9 mouse cellular contexts compared by ENCODE assay signal in the genomic region with DNA sequence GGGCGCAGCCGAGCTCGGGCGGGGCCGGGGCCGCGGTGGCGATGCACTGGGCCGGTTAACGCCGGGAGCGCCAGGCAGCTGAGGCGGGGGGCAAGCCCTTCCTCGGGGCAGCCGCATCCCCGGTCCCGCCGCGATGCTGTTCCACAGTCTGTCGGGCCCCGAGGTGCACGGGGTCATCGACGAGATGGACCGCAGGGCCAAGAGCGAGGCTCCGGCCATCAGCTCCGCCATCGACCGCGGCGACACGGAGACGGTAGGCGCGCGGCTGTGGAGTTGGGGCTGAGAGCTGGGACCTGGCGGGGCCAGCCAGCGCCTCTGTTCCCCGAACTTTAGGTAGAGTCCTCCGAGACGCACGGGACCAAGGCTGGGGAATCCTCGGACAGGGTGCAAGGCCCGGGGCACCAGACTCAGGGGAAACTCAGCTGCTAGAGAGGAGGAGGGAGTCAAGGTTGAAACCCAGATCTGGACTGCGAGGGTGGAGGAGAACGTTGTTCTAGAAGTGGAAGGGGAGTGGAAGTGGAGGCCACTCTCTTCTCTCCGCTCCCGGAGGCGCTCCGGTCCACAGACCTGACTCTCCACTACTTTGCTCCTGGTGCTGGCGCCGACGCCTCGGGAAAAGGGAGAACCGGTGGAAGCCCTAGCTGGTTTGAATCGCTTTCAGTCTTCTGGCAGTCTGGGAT. TPM values are rescaled to one million over a fixed set of nuclear protein-coding genes. Genes with fewer than 3 reads are reported as not detected.
DNase-seq lines count a peak whose midpoint lies in the region; ATAC-seq and TF ChIP-seq lines count a peak whose summit lies in the region.
"Had no signal": no experiment of that assay in that cellular context is flagged by ENCODE, and none has a peak within 500 bp of the region (broad histone marks: within the 10 kb centered on the region; RNA-seq: fewer than 3 reads in every experiment).

No protein-coding gene starts in this region.

- no peak overlapping the region for H3K27ac ChIP-seq in heart, embryonic 14.5 days (replicated peaks in 1 of 2; ENCODE audit: control insufficient read depth in 1 of 2, insufficient read depth in 1 of 2, low read depth in 2 of 2, low read length in 2 of 2)
- H3K27ac ChIP-seq in forebrain, postnatal 0 days (ENCODE audit: low read depth, low read length) = peak overlapping the region; percentile 84
- H3K27ac ChIP-seq in liver, embryonic 15.5 days (replicated peaks) = no peak overlapping the region

- no peak for TF ChIP-seq CTCF in forebrain, postnatal 0 days (IDR thresholded peaks at IDR 0.05; ENCODE audit: low read depth)

- peak overlapping the region; percentile 37 to 42 for H3K4me3 ChIP-seq in heart, embryonic 14.5 days (ENCODE audit: control insufficient read depth in 1 of 2, insufficient read depth in 1 of 2, low read depth in 1 of 2, low read length in 2 of 2)
- peak overlapping the region; percentile 59 for H3K4me3 ChIP-seq in forebrain, postnatal 0 days (ENCODE audit: low read depth, low read length)
- peak overlapping the region; percentile 30 for H3K4me3 ChIP-seq in liver, embryonic 15.5 days (replicated peaks)

- DNase-seq in heart, adult 11 months = no peak
- peak; percentile 66 for DNase-seq in Muller cell, postnatal 12 days (ENCODE audit: inconsistent ontology term)
- no peak for DNase-seq in forebrain, postnatal 0 days
- DNase-seq in ovary, postnatal 10 days (ENCODE audit: low spot score) = no peak
- no peak for DNase-seq in left cerebral cortex, adult 9 months (ENCODE audit: low spot score in 2 of 2)
- no peak for DNase-seq in left cerebral cortex, adult 8-10 months (ENCODE audit: low spot score in 2 of 2)

- ATAC-seq in heart, embryonic 14.5 days (ENCODE audit: insufficient number of reproducible peaks, insufficient read depth, low FRiP score, low read depth) = no peak
- peak; percentile 5 for ATAC-seq in forebrain, postnatal 0 days
- ATAC-seq in liver, embryonic 15.5 days (ENCODE audit: insufficient read depth) = no peak

- H3K36me3 ChIP-seq in heart, embryonic 14.5 days (ENCODE audit: control insufficient read depth, insufficient read depth, low read length) = no peaks in the 10 kb centered on the region
- H3K36me3 ChIP-seq in forebrain, postnatal 0 days (ENCODE audit: insufficient read depth) = peaks cover 5% of the 10 kb centered on the region
- no peaks in the 10 kb centered on the region for H3K36me3 ChIP-seq in liver, embryonic 15.5 days (replicated peaks)

- peak overlapping the region; percentile 72 for H3K4me2 ChIP-seq in heart, embryonic 14.5 days (ENCODE audit: low read length)
- peak overlapping the region; percentile 78 for H3K4me2 ChIP-seq in forebrain, postnatal 0 days (ENCODE audit: low read depth)
- peak overlapping the region; percentile 55 for H3K4me2 ChIP-seq in liver, embryonic 15.5 days

- peak overlapping the region; percentile 30; the same call in 1 of the 2 replicates for H3K9ac ChIP-seq in heart, embryonic 14.5 days (ENCODE audit: low read length)
- H3K9ac ChIP-seq in forebrain, postnatal 0 days = peak overlapping the region; percentile 74
- no peak overlapping the region for H3K9ac ChIP-seq in liver, embryonic 15.5 days

- peaks cover 5 to 43% of the 10 kb centered on the region in 2 experiments; a peak in 3 of 4 replicates for H3K4me1 ChIP-seq in heart, embryonic 14.5 days (ENCODE audit: control insufficient read depth in 2 of 2, insufficient read depth in 2 of 2, low read length in 2 of 2)
- no peaks in the 10 kb centered on the region for H3K4me1 ChIP-seq in forebrain, postnatal 0 days (ENCODE audit: insufficient read depth)
- H3K4me1 ChIP-seq in liver, embryonic 15.5 days (replicated peaks) = peaks cover 31% of the 10 kb centered on the region

- WGBS in heart, embryonic 14.5 days = 1% methylated on average over 41 of the region's 57 CpGs
- under 1% methylated on average over 51 of the region's 57 CpGs for WGBS in forebrain, postnatal 0 days
- WGBS in liver, embryonic 15.5 days (ENCODE audit: insufficient replicate concordance) = 2% methylated on average over 57 of the region's 57 CpGs

- peaks cover 98% of the 10 kb centered on the region for H3K27me3 ChIP-seq in heart, embryonic 14.5 days (ENCODE audit: control insufficient read depth, insufficient read depth, low read length)
- H3K27me3 ChIP-seq in forebrain, postnatal 0 days (ENCODE audit: insufficient read depth, low read length) = peaks cover 8% of the 10 kb centered on the region; the same call in 1 of the 2 replicates
- peaks cover 100% of the 10 kb centered on the region for H3K27me3 ChIP-seq in liver, embryonic 15.5 days

- H3K9me3 ChIP-seq in heart, embryonic 14.5 days (ENCODE audit: control insufficient read depth, low read length) = no peaks in the 10 kb centered on the region
- H3K9me3 ChIP-seq in forebrain, postnatal 0 days (ENCODE audit: low read length) = no peaks in the 10 kb centered on the region
- H3K9me3 ChIP-seq in liver, embryonic 15.5 days (replicated peaks) = no peaks in the 10 kb centered on the region

RNA-seq across cellular contexts. Expression of a gene that starts 12.7 kb away (rescaled TPM):
- polyA plus RNA-seq in heart, embryonic 14.5 days (2014; fragmentation: Nextera tagmentation; extraction: Ambion mirVana) = 0.43 TPM in 1 of 2 replicates, not detected in the other
- total RNA-seq in forebrain, postnatal 0 days (2014; rRNA removed) = 82.8 and 87.6 TPM in 2 replicates
- 43.5 and 45.9 TPM in 2 replicates for polyA plus RNA-seq in forebrain, postnatal 0 days (2015; fragmentation: Nextera tagmentation; extraction: Ambion mirVana)
- 1.5 and 1.9 TPM in 2 replicates for polyA plus RNA-seq in liver, embryonic 15.5 days (2015; fragmentation: Nextera tagmentation; extraction: Ambion mirVana)
- 10 to 100 TPM; 55.7 to 61.8 (median 58.4) TPM for total RNA-seq in left cerebral cortex, adult 8-10 months (2022)
- total RNA-seq: heart, postnatal 36 days had no signal

Comparison
In these comparisons a context has a peak if more than half of its experiments do, and no peak if none do; other contexts are left out.
1. RNA of a gene that starts 12.7 kb away (polyA plus RNA-seq): 43.5 to 45.9 TPM in forebrain, postnatal 0 days; 1.5 to 1.9 TPM in liver, embryonic 15.5 days and 0.43 TPM in heart, embryonic 14.5 days; every median in the first group is over 10 times any median in the second.
2. Peak in every context shown above with its lines, with median percentiles within 50 percentile points of each other: H3K4me2 ChIP-seq and H3K4me3 ChIP-seq.